Mouse (Mus musculus) myocyte (in vitro differentiated cells): Measurements from ENCODE around the gene Ccser1.

ENCODE experiments used
- CEBPB ChIP-seq: IDR thresholded peaks from 2 replicates; pipeline ENCODE4 v1.6.1; 2011; ENCODE audit warnings: mild to moderate bottlenecking, moderate library complexity; ENCODE audit not compliant: poor library complexity, insufficient read depth, severe bottlenecking
- E2F4 ChIP-seq: IDR thresholded peaks from one replicate; pipeline ENCODE4 v1.6.1; 2011; ENCODE audit warnings: mild to moderate bottlenecking, control low read depth, moderate library complexity; ENCODE audit not compliant: insufficient read depth
- MAX ChIP-seq: IDR thresholded peaks from one replicate; pipeline ENCODE4 v1.6.1; 2011; ENCODE audit warnings: low read depth, mild to moderate bottlenecking, control low read depth
- MYOG ChIP-seq, 3 experiments: IDR thresholded peaks; one replicate each; pipeline ENCODE4 v1.6.1; 2011; ENCODE audit warnings: control low read depth in 2 of 3, low read depth in 2 of 3, mild to moderate bottlenecking in 2 of 3; ENCODE audit not compliant: insufficient read length in 2 of 3, control insufficient read depth in 1 of 3, insufficient read depth in 1 of 3
- POLR2A ChIP-seq: IDR thresholded peaks from one replicate; pipeline ENCODE4 v1.6.1; 2011; ENCODE audit warnings: low read depth, mild to moderate bottlenecking, control low read depth, moderate library complexity; ENCODE audit not compliant: insufficient read length
- POLR2AphosphoS2 ChIP-seq: IDR thresholded peaks from one replicate; pipeline ENCODE4 v1.6.1; 2011; ENCODE audit warnings: low read depth, control low read depth; ENCODE audit not compliant: insufficient read length
- TCF12 ChIP-seq: IDR thresholded peaks from one replicate; pipeline ENCODE4 v1.6.1; 2011; ENCODE audit warnings: mild to moderate bottlenecking, control low read depth; ENCODE audit not compliant: poor library complexity, insufficient read depth, severe bottlenecking
- USF1 ChIP-seq: IDR thresholded peaks from one replicate; pipeline ENCODE4 v1.6.1; 2011; ENCODE audit warnings: low read depth, mild to moderate bottlenecking, control low read depth, moderate library complexity

DNA sequence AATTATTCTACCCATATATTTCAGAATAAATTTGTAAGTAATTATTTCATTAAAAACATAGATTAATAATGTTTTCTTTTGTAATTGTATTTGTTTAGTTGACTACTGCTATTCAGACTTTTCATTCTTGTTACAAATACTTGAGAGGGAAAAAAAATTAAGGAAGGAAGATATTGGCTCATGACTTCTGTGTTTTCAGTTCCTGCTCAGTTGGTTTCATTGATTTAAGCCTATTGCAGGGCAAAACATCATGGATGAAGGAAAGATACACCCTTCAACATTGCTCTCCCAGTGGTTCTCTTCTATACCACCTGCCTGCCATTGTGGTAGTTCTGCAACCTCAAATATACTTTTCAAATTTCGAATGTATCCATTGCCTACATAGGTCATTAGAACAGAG, 541.1 kb downstream of the Ccser1 start:
- TF ChIP-seq MYOG (IDR thresholded peaks at IDR 0.05; ENCODE audit: control insufficient read depth in 1 of 3, insufficient read depth in 1 of 3, insufficient read length in 2 of 3, low read depth in 2 of 3) (no peak), USF1 (no peak), E2F4 (no peak), POLR2A (no peak), CEBPB (no peak), POLR2AphosphoS2 (no peak), TCF12 (no peak), MAX (no peak)
